Mouse (Mus musculus): ENCODE measurements around the gene Hat1. TPM values are rescaled to one million over a fixed set of nuclear protein-coding genes. Genes with fewer than 3 reads are reported as not detected.

Gene Hat1
- polyA plus RNA-seq, 1 experiment from 2014 or later, result 125 TPM

GRCm38 (mm10) chr2:71453161-71453916, 64.6 kb downstream of the Hat1 start, which contains the start of gene Metap1d:
Gene Metap1d, plus strand, starts transcription at chr2:71453276.
- peak within 1 kb of the TSS; percentile 84 for H3K4me2 ChIP-seq (replicated peaks)
- no peaks in the 10 kb centered on the region for H3K4me1 ChIP-seq (replicated peaks)
- no peaks in the 10 kb centered on the region for H3K36me3 ChIP-seq
- WGBS, result under 1% methylated on average over 61 of the region's 61 CpGs
- H3K27me3 ChIP-seq (replicated peaks), result no peaks in the 10 kb centered on the region
- peak within 1 kb of the TSS; percentile 50 for H3K9ac ChIP-seq
- ATAC-seq, result peak; percentile 99
- peak within 1 kb of the TSS; percentile 57 for H3K4me3 ChIP-seq (replicated peaks)
- H3K27ac ChIP-seq, result no peak within 1 kb of the TSS
- no peaks in the 10 kb centered on the region for H3K9me3 ChIP-seq

GRCm38 (mm10) chr2:71453917-71454260, 65.1 kb downstream of the Hat1 start:
- H3K4me3 ChIP-seq (replicated peaks), result peak overlapping the region; percentile 57
- H3K36me3 ChIP-seq, result no peaks in the 10 kb centered on the region
- peak overlapping the region; percentile 84 for H3K4me2 ChIP-seq (replicated peaks)
- H3K4me1 ChIP-seq (replicated peaks), result no peaks in the 10 kb centered on the region
- no peaks in the 10 kb centered on the region for H3K27me3 ChIP-seq (replicated peaks)
- H3K9ac ChIP-seq, result no peak overlapping the region
- ATAC-seq, result no peak
- H3K27ac ChIP-seq, result no peak overlapping the region
- WGBS, result 34% methylated on average over 4 of the region's 4 CpGs
- no peaks in the 10 kb centered on the region for H3K9me3 ChIP-seq

GRCm38 (mm10) chr2:71458624-71459023, 69.9 kb downstream of the Hat1 start:
- no peak for ATAC-seq
- 82% methylated on average over 13 of the region's 13 CpGs for WGBS
- no peak overlapping the region for H3K27ac ChIP-seq
- no peaks in the 10 kb centered on the region for H3K4me1 ChIP-seq (replicated peaks)
- H3K36me3 ChIP-seq, result no peaks in the 10 kb centered on the region
- H3K27me3 ChIP-seq (replicated peaks), result no peaks in the 10 kb centered on the region
- H3K4me2 ChIP-seq (replicated peaks), result no peak overlapping the region
- no peaks in the 10 kb centered on the region for H3K9me3 ChIP-seq
- H3K9ac ChIP-seq, result no peak overlapping the region
- H3K4me3 ChIP-seq (replicated peaks), result no peak overlapping the region

GRCm38 (mm10) chr2:71459659-71460058, 70.9 kb downstream of the Hat1 start:
- H3K9me3 ChIP-seq, result no peaks in the 10 kb centered on the region
- H3K9ac ChIP-seq, result no peak overlapping the region
- no peaks in the 10 kb centered on the region for H3K27me3 ChIP-seq (replicated peaks)
- WGBS, result 90% methylated on average over 1 of the region's 1 CpGs
- no peak overlapping the region for H3K27ac ChIP-seq
- ATAC-seq, result no peak
- H3K36me3 ChIP-seq, result no peaks in the 10 kb centered on the region
- no peaks in the 10 kb centered on the region for H3K4me1 ChIP-seq (replicated peaks)
- H3K4me2 ChIP-seq (replicated peaks), result no peak overlapping the region
- no peak overlapping the region for H3K4me3 ChIP-seq (replicated peaks)

GRCm38 (mm10) chr2:71461139-71461538, 72.4 kb downstream of the Hat1 start:
- no peaks in the 10 kb centered on the region for H3K9me3 ChIP-seq
- no peaks in the 10 kb centered on the region for H3K27me3 ChIP-seq (replicated peaks)
- H3K4me1 ChIP-seq (replicated peaks), result no peaks in the 10 kb centered on the region
- H3K36me3 ChIP-seq, result no peaks in the 10 kb centered on the region
- 76% methylated on average over 6 of the region's 6 CpGs for WGBS
- H3K27ac ChIP-seq, result no peak overlapping the region
- H3K4me3 ChIP-seq (replicated peaks), result no peak overlapping the region
- H3K9ac ChIP-seq, result no peak overlapping the region
- no peak overlapping the region for H3K4me2 ChIP-seq (replicated peaks)
- no peak for ATAC-seq

GRCm38 (mm10) chr2:71461589-71461988, 72.8 kb downstream of the Hat1 start:
- ATAC-seq, result peak; percentile 71; the same call in 1 of the 2 replicates
- Histone ChIP-seq H3K4me2 (replicated peaks) (no peak overlapping the region), H3K9ac (no peak overlapping the region), H3K27me3 (replicated peaks) (no peaks in the 10 kb centered on the region), H3K9me3 (no peaks in the 10 kb centered on the region), H3K4me1 (replicated peaks) (no peaks in the 10 kb centered on the region), H3K36me3 (no peaks in the 10 kb centered on the region), H3K4me3 (replicated peaks) (no peak overlapping the region), H3K27ac (no peak overlapping the region)
- WGBS, result 51% methylated on average over 7 of the region's 7 CpGs

GRCm38 (mm10) chr2:71462066-71462465, 73.3 kb downstream of the Hat1 start:
- no peaks in the 10 kb centered on the region for H3K4me1 ChIP-seq (replicated peaks)
- H3K4me3 ChIP-seq (replicated peaks), result no peak overlapping the region
- H3K36me3 ChIP-seq, result no peaks in the 10 kb centered on the region
- H3K4me2 ChIP-seq (replicated peaks), result no peak overlapping the region
- no peaks in the 10 kb centered on the region for H3K27me3 ChIP-seq (replicated peaks)
- 88% methylated on average over 4 of the region's 4 CpGs for WGBS
- ATAC-seq, result no peak
- no peak overlapping the region for H3K9ac ChIP-seq
- no peak overlapping the region for H3K27ac ChIP-seq
- no peaks in the 10 kb centered on the region for H3K9me3 ChIP-seq

- no peaks in the 10 kb centered on the region for H3K9me3 ChIP-seq
- 73% methylated on average over 3 of the region's 3 CpGs for WGBS
- H3K9ac ChIP-seq, result no peak overlapping the region
- no peaks in the 10 kb centered on the region for H3K36me3 ChIP-seq
- H3K4me2 ChIP-seq (replicated peaks), result no peak overlapping the region
- H3K4me3 ChIP-seq (replicated peaks), result no peak overlapping the region
- no peak for ATAC-seq
- H3K27ac ChIP-seq, result no peak overlapping the region
- H3K27me3 ChIP-seq (replicated peaks), result no peaks in the 10 kb centered on the region
- no peaks in the 10 kb centered on the region for H3K4me1 ChIP-seq (replicated peaks)
These were observed 73.8 kb downstream of the Hat1 start for GRCm38 (mm10) chr2:71462553-71462952.

- no peak overlapping the region for H3K4me3 ChIP-seq (replicated peaks)
- no peak overlapping the region for H3K9ac ChIP-seq
- H3K4me1 ChIP-seq (replicated peaks), result no peaks in the 10 kb centered on the region
- H3K9me3 ChIP-seq, result no peaks in the 10 kb centered on the region
- H3K27me3 ChIP-seq (replicated peaks), result no peaks in the 10 kb centered on the region
- 22% methylated on average over 6 of the region's 6 CpGs for WGBS
- H3K36me3 ChIP-seq, result no peaks in the 10 kb centered on the region
- no peak overlapping the region for H3K27ac ChIP-seq
- H3K4me2 ChIP-seq (replicated peaks), result no peak overlapping the region
- ATAC-seq, result no peak
These were observed 77.3 kb downstream of the Hat1 start for GRCm38 (mm10) chr2:71466103-71466502.

GRCm38 (mm10) chr2:71466861-71467450, 78.2 kb downstream of the Hat1 start:
- 71% methylated on average over 11 of the region's 11 CpGs for WGBS
- H3K9ac ChIP-seq, result no peak overlapping the region
- H3K27ac ChIP-seq, result no peak overlapping the region
- H3K4me1 ChIP-seq (replicated peaks), result no peaks in the 10 kb centered on the region
- no peak overlapping the region for H3K4me3 ChIP-seq (replicated peaks)
- ATAC-seq, result no peak
- no peak overlapping the region for H3K4me2 ChIP-seq (replicated peaks)
- no peaks in the 10 kb centered on the region for H3K9me3 ChIP-seq
- H3K36me3 ChIP-seq, result no peaks in the 10 kb centered on the region
- H3K27me3 ChIP-seq (replicated peaks), result no peaks in the 10 kb centered on the region

- 88% methylated on average over 6 of the region's 6 CpGs for WGBS
- Histone ChIP-seq H3K36me3 (no peaks in the 10 kb centered on the region), H3K9me3 (no peaks in the 10 kb centered on the region), H3K4me1 (replicated peaks) (0 out of 2 replicates have a peak, but pooled peaks cover 3% of the 10 kb centered on the region), H3K9ac (no peak overlapping the region), H3K4me3 (replicated peaks) (no peak overlapping the region), H3K27me3 (replicated peaks) (no peaks in the 10 kb centered on the region), H3K4me2 (replicated peaks) (no peak overlapping the region), H3K27ac (no peak overlapping the region)
- no peak for ATAC-seq
These were observed 82.3 kb downstream of the Hat1 start for GRCm38 (mm10) chr2:71471094-71471493.

GRCm38 (mm10) chr2:71473830-71474229, 85.1 kb downstream of the Hat1 start:
- H3K4me3 ChIP-seq (replicated peaks), result no peak overlapping the region
- no peak overlapping the region for H3K27ac ChIP-seq
- no peak overlapping the region for H3K9ac ChIP-seq
- 0 out of 2 replicates have a peak, but pooled peaks cover 3% of the 10 kb centered on the region for H3K4me1 ChIP-seq (replicated peaks)
- no peak overlapping the region for H3K4me2 ChIP-seq (replicated peaks)
- no peaks in the 10 kb centered on the region for H3K9me3 ChIP-seq
- 49% methylated on average over 7 of the region's 7 CpGs for WGBS
- H3K36me3 ChIP-seq, result no peaks in the 10 kb centered on the region
- no peaks in the 10 kb centered on the region for H3K27me3 ChIP-seq (replicated peaks)
- ATAC-seq, result no peak

GRCm38 (mm10) chr2:71474345-71474744, 85.6 kb downstream of the Hat1 start:
- no peak overlapping the region for H3K27ac ChIP-seq
- H3K36me3 ChIP-seq, result no peaks in the 10 kb centered on the region
- 43% methylated on average over 7 of the region's 7 CpGs for WGBS
- H3K9ac ChIP-seq, result no peak overlapping the region
- 0 out of 2 replicates have a peak, but pooled peaks cover 3% of the 10 kb centered on the region for H3K4me1 ChIP-seq (replicated peaks)
- no peaks in the 10 kb centered on the region for H3K27me3 ChIP-seq (replicated peaks)
- H3K9me3 ChIP-seq, result no peaks in the 10 kb centered on the region
- no peak overlapping the region for H3K4me3 ChIP-seq (replicated peaks)
- ATAC-seq, result no peak
- no peak overlapping the region for H3K4me2 ChIP-seq (replicated peaks)
